Mouse (Mus musculus): ENCODE results near the gene E130116L18Rik. TPM values are rescaled to one million over a fixed set of nuclear protein-coding genes. Genes with fewer than 3 reads are reported as not detected.
A peak's percentile ranks its signal among the peaks of the same experiment; 100 is the strongest.

The E130116L18Rik gene
- polyA plus RNA-seq (2016; fragmentation: Nextera tagmentation; extraction: Ambion mirVana), result 1.8 TPM in 1 of 2 replicates, not detected in the other

GRCm38 (mm10) chr5:25222752-25223702 lies at the start of gene E130116L18Rik:
Gene E130116L18Rik, minus strand, starts transcription at chr5:25223153.
- Histone ChIP-seq H3K4me1 (peaks cover 7% of the 10 kb centered on the region; the same call in 1 of the 2 replicates), H3K9ac (peak within 1 kb of the TSS; percentile 67), H3K9me3 (replicated peaks) (no peaks in the 10 kb centered on the region), H3K36me3 (no peaks in the 10 kb centered on the region), H3K4me2 (peak within 1 kb of the TSS; percentile 78), H3K27ac (0 out of 2 replicates have a peak within 1 kb of the TSS, but pooled peaks have one; percentile 50), H3K27me3 (replicated peaks) (peaks cover 26% of the 10 kb centered on the region), H3K4me3 (peak within 1 kb of the TSS; percentile 62)
- WGBS (ENCODE audit: insufficient replicate concordance), result 3% methylated on average over 71 of the region's 72 CpGs
- peak; percentile 83 for ATAC-seq

- H3K36me3 ChIP-seq, result peaks cover 33% of the 10 kb centered on the region
- no peak for ATAC-seq
These were observed 45.4 kb upstream of the E130116L18Rik start for GRCm38 (mm10) chr5:25268258-25268888.

GRCm38 (mm10) chr5:25262266-25262665 lies 39.3 kb upstream of the E130116L18Rik start:
- no peak overlapping the region for H3K4me3 ChIP-seq
- peaks cover 17% of the 10 kb centered on the region for H3K36me3 ChIP-seq
- ATAC-seq, result no peak
- H3K4me2 ChIP-seq, result no peak overlapping the region
- 71% methylated on average over 7 of the region's 7 CpGs for WGBS (ENCODE audit: insufficient replicate concordance)
- H3K4me1 ChIP-seq, result no peaks in the 10 kb centered on the region
- H3K27me3 ChIP-seq (replicated peaks), result no peaks in the 10 kb centered on the region
- no peaks in the 10 kb centered on the region for H3K9me3 ChIP-seq (replicated peaks)
- H3K9ac ChIP-seq, result no peak overlapping the region
- no peak overlapping the region for H3K27ac ChIP-seq

More at GRCm38 (mm10) chr5:25268258-25268888, 45.4 kb upstream of the E130116L18Rik start:
- Histone ChIP-seq H3K27ac (no peak overlapping the region), H3K4me2 (no peak overlapping the region), H3K27me3 (replicated peaks) (no peaks in the 10 kb centered on the region), H3K4me1 (no peaks in the 10 kb centered on the region), H3K9ac (no peak overlapping the region), H3K4me3 (no peak overlapping the region), H3K9me3 (replicated peaks) (no peaks in the 10 kb centered on the region)
- 87% methylated on average over 4 of the region's 4 CpGs for WGBS (ENCODE audit: insufficient replicate concordance)

GRCm38 (mm10) chr5:25261452-25261851 lies 38.5 kb upstream of the E130116L18Rik start:
- WGBS (ENCODE audit: insufficient replicate concordance), result 69% methylated on average over 6 of the region's 6 CpGs
- Histone ChIP-seq H3K27me3 (replicated peaks) (no peaks in the 10 kb centered on the region), H3K4me3 (no peak overlapping the region), H3K36me3 (peaks cover 15% of the 10 kb centered on the region), H3K4me2 (no peak overlapping the region), H3K9me3 (replicated peaks) (no peaks in the 10 kb centered on the region), H3K9ac (no peak overlapping the region), H3K27ac (no peak overlapping the region), H3K4me1 (no peaks in the 10 kb centered on the region)
- ATAC-seq, result no peak

- no peak overlapping the region for H3K27ac ChIP-seq
- ATAC-seq, result no peak
- H3K36me3 ChIP-seq, result peaks cover 21% of the 10 kb centered on the region; the same call in 1 of the 2 replicates
- no peak overlapping the region for H3K4me3 ChIP-seq
- H3K9me3 ChIP-seq (replicated peaks), result no peaks in the 10 kb centered on the region
- 78% methylated on average over 2 of the region's 2 CpGs for WGBS (ENCODE audit: insufficient replicate concordance)
- H3K9ac ChIP-seq, result no peak overlapping the region
- no peaks in the 10 kb centered on the region for H3K4me1 ChIP-seq
- H3K27me3 ChIP-seq (replicated peaks), result no peaks in the 10 kb centered on the region
- no peak overlapping the region for H3K4me2 ChIP-seq
These were observed 33.7 kb upstream of the E130116L18Rik start for GRCm38 (mm10) chr5:25256686-25257085.

- WGBS (ENCODE audit: insufficient replicate concordance), result 72% methylated on average over 4 of the region's 4 CpGs
- no peaks in the 10 kb centered on the region for H3K27me3 ChIP-seq (replicated peaks)
- H3K36me3 ChIP-seq, result peaks cover 22% of the 10 kb centered on the region
- ATAC-seq, result no peak
- no peaks in the 10 kb centered on the region for H3K4me1 ChIP-seq
- H3K9me3 ChIP-seq (replicated peaks), result no peaks in the 10 kb centered on the region
- H3K4me3 ChIP-seq, result no peak overlapping the region
- H3K9ac ChIP-seq, result no peak overlapping the region
- H3K4me2 ChIP-seq, result no peak overlapping the region
- no peak overlapping the region for H3K27ac ChIP-seq
These were observed 31.5 kb upstream of the E130116L18Rik start for GRCm38 (mm10) chr5:25254491-25254890.

- no peaks in the 10 kb centered on the region for H3K4me1 ChIP-seq
- H3K4me3 ChIP-seq, result no peak overlapping the region
- no peak overlapping the region for H3K4me2 ChIP-seq
- 74% methylated on average over 8 of the region's 8 CpGs for WGBS (ENCODE audit: insufficient replicate concordance)
- H3K36me3 ChIP-seq, result peaks cover 18% of the 10 kb centered on the region
- no peak overlapping the region for H3K9ac ChIP-seq
- H3K27ac ChIP-seq, result no peak overlapping the region
- no peak for ATAC-seq
- H3K9me3 ChIP-seq (replicated peaks), result no peaks in the 10 kb centered on the region
- H3K27me3 ChIP-seq (replicated peaks), result no peaks in the 10 kb centered on the region
These were observed 30.0 kb upstream of the E130116L18Rik start for GRCm38 (mm10) chr5:25252825-25253544.

GRCm38 (mm10) chr5:25252423-25252822 lies 29.5 kb upstream of the E130116L18Rik start:
- Histone ChIP-seq H3K4me2 (no peak overlapping the region), H3K4me3 (no peak overlapping the region), H3K4me1 (no peaks in the 10 kb centered on the region), H3K9ac (no peak overlapping the region), H3K27me3 (replicated peaks) (no peaks in the 10 kb centered on the region), H3K36me3 (peaks cover 18% of the 10 kb centered on the region), H3K9me3 (replicated peaks) (no peaks in the 10 kb centered on the region), H3K27ac (peak overlapping the region; percentile 57; the same call in 1 of the 2 replicates)
- no peak for ATAC-seq
- 63% methylated on average over 2 of the region's 2 CpGs for WGBS (ENCODE audit: insufficient replicate concordance)

GRCm38 (mm10) chr5:25247036-25247435 lies 24.1 kb upstream of the E130116L18Rik start:
- Histone ChIP-seq H3K4me2 (no peak overlapping the region), H3K27ac (no peak overlapping the region), H3K4me1 (no peaks in the 10 kb centered on the region), H3K36me3 (peaks cover 6% of the 10 kb centered on the region; the same call in 1 of the 2 replicates), H3K9ac (no peak overlapping the region), H3K9me3 (replicated peaks) (no peaks in the 10 kb centered on the region), H3K4me3 (no peak overlapping the region), H3K27me3 (replicated peaks) (no peaks in the 10 kb centered on the region)
- WGBS (ENCODE audit: insufficient replicate concordance), result 57% methylated on average over 3 of the region's 3 CpGs
- no peak for ATAC-seq

GRCm38 (mm10) chr5:25246473-25246865 lies 23.5 kb upstream of the E130116L18Rik start:
- Histone ChIP-seq H3K9me3 (replicated peaks) (no peaks in the 10 kb centered on the region), H3K4me2 (no peak overlapping the region), H3K27ac (no peak overlapping the region), H3K4me1 (no peaks in the 10 kb centered on the region), H3K9ac (no peak overlapping the region), H3K36me3 (peaks cover 6% of the 10 kb centered on the region; the same call in 1 of the 2 replicates), H3K27me3 (replicated peaks) (no peaks in the 10 kb centered on the region), H3K4me3 (no peak overlapping the region)
- WGBS (ENCODE audit: insufficient replicate concordance), result 38% methylated on average over 1 of the region's 1 CpGs
- ATAC-seq, result no peak

GRCm38 (mm10) chr5:25245806-25246472 lies 23.0 kb upstream of the E130116L18Rik start:
- H3K9ac ChIP-seq, result no peak overlapping the region
- 69% methylated on average over 10 of the region's 10 CpGs for WGBS (ENCODE audit: insufficient replicate concordance)
- no peaks in the 10 kb centered on the region for H3K9me3 ChIP-seq (replicated peaks)
- peaks cover 6% of the 10 kb centered on the region; the same call in 1 of the 2 replicates for H3K36me3 ChIP-seq
- no peak overlapping the region for H3K4me2 ChIP-seq
- ATAC-seq, result no peak
- no peak overlapping the region for H3K4me3 ChIP-seq
- H3K4me1 ChIP-seq, result no peaks in the 10 kb centered on the region
- no peaks in the 10 kb centered on the region for H3K27me3 ChIP-seq (replicated peaks)
- H3K27ac ChIP-seq, result no peak overlapping the region

Measured in liver, embryonic 12.5 days (tissue).